Mouse (Mus musculus) kidney, postnatal 25 days (tissue): Measurements from ENCODE around the gene Bace2.

Experiments
- DNase-seq, 2 experiments: peaks; one replicate each; pipeline ENCODE4 v3.0.0; 2021; ENCODE audit warnings: mixed read lengths in 2 of 2

The Bace2 gene

GRCm38 (mm10) chr16:97402213-97402785 is 45.8 kb downstream of the Bace2 start:
- DNase-seq, result no peak

DNA sequence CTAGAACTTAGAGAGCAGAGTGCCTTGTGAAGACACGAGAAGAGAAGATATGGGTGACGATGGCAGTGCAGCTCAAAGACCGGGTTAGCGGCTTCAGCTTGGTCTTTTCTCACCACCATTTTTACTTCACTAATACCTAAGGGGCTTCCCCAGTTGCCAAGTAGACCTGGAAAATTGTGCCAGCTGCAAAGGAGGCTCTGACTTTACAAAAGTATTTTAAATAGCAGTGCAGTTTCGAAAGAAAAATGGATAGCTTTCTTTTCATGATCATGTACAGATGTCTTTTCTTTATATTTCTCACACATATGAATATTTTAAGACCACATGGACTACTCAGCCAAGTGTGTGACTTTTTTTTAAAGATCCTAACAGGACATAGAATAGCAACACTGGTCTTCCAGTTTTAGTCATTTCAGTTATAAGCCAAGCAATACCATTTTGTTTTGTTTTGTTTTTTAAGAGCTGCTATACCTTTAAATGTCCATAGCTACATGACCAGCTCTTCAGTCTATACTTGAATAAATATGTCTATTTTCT is 49.0 kb downstream of the Bace2 start:
- DNase-seq, result no peak

- DNase-seq, result peak; percentile 63 to 72
Measured at GRCm38 (mm10) chr16:97417896-97418542, 61.5 kb downstream of the Bace2 start.

- no peak for DNase-seq
Measured at GRCm38 (mm10) chr16:97418749-97419453, 62.4 kb downstream of the Bace2 start.

GRCm38 (mm10) chr16:97421671-97422070 is 65.1 kb downstream of the Bace2 start:
- DNase-seq, result no peak

GRCm38 (mm10) chr16:97423627-97424026 is 67.1 kb downstream of the Bace2 start:
- no peak for DNase-seq

GRCm38 (mm10) chr16:97428026-97428425 is 71.5 kb downstream of the Bace2 start:
- no peak for DNase-seq

- DNase-seq, result no peak
Measured at GRCm38 (mm10) chr16:97430091-97430490, 73.5 kb downstream of the Bace2 start.

- DNase-seq, result peak in 1 of 2 experiments; percentile 21
Measured at GRCm38 (mm10) chr16:97431328-97431727, 74.8 kb downstream of the Bace2 start.

DNA sequence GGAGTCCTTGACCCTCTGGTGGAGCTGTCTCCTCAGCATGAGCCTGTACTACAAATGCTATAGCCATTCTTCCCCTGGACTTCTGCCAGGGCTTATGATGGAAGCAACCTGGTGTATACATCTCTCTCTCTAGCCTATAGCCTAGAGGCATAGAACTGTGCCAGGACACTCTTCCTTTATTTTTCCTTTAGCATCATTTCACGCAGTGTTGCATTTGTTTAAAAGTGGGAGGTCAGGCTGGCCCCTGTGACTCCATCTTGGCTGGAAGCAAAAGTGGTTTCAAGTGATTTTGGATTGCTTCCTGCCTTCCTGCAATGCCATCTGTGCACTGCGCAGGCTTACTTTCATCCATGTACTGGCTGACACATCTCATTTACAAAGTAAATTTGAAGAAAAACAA is 77.7 kb downstream of the Bace2 start:
- DNase-seq, result no peak

GRCm38 (mm10) chr16:97437448-97438056 is 81.0 kb downstream of the Bace2 start:
- no peak for DNase-seq

- no peak for DNase-seq
Measured at GRCm38 (mm10) chr16:97438191-97438590, 81.6 kb downstream of the Bace2 start.

- no peak for DNase-seq
Measured at GRCm38 (mm10) chr16:97441967-97442366, 85.4 kb downstream of the Bace2 start.

- peak; percentile 39 to 46 for DNase-seq
Measured at GRCm38 (mm10) chr16:97443670-97444263, 87.2 kb downstream of the Bace2 start.

GRCm38 (mm10) chr16:97447386-97447785 is 90.8 kb downstream of the Bace2 start:
- no peak for DNase-seq

- no peak for DNase-seq
Measured at GRCm38 (mm10) chr16:97459831-97460230, 103.3 kb downstream of the Bace2 start.

GRCm38 (mm10) chr16:97461271-97461670 is 104.7 kb downstream of the Bace2 start:
- no peak for DNase-seq

GRCm38 (mm10) chr16:97462481-97463181 is 106.1 kb downstream of the Bace2 start, which contains the start of gene Mx1:
TSS of gene Mx1 (minus strand) at chr16:97462907.
- DNase-seq, result no peak

DNA sequence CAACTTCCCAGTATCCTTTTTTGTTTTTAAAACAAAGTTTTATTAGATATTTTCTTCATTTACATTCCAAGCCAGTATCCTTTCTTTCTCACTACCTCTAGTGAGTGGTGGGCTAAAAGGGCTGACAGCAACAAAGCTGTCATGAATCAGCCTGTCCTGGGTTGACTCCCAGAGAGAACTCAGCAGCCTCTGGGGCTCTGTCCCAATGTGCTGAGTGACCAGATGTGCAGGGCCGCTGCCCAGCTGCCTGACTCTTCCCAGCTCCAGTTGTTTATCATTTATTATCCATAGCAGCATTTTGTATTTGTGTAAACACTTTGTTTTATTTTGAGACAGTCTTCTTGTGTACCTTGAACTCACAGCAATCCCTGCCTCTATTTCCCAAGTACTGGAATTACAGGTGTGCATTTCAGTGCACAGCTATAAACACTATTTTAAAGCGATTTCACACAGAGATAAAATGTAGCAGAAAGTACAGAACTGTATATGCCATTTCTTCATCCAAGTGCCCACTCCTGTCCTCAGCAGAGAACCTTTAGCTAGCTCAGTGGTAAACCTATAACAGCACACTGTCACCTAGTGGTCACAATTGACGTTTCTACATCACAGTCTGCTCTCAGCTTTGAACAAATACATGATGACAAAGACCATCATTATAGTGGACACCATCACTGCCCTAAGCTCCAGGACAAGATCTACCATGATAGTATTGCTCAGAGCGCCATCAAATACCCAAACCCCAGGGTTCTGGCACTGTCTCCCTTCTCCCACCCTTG is 109.8 kb downstream of the Bace2 start:
- DNase-seq, result no peak

DNA sequence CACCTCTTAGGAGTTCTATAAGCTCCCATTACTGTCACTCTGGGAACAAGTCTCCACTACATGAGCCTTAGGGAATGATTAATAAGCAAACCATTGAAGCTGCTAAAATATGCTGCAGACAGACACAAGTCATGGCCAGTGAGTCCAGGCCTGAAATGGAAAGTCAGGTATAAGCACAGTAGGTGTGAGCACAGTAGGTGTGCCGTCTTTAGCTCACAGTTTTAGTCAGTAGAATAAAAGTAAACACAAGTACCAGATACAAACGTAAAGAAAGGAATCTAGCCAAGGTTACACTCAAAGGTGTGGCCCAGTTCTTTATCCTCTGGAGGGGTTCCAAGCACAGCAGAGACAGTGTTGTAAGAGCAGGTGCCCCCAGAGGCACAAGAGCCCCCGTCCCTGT is 110.9 kb downstream of the Bace2 start:
- DNase-seq, result no peak

DNA sequence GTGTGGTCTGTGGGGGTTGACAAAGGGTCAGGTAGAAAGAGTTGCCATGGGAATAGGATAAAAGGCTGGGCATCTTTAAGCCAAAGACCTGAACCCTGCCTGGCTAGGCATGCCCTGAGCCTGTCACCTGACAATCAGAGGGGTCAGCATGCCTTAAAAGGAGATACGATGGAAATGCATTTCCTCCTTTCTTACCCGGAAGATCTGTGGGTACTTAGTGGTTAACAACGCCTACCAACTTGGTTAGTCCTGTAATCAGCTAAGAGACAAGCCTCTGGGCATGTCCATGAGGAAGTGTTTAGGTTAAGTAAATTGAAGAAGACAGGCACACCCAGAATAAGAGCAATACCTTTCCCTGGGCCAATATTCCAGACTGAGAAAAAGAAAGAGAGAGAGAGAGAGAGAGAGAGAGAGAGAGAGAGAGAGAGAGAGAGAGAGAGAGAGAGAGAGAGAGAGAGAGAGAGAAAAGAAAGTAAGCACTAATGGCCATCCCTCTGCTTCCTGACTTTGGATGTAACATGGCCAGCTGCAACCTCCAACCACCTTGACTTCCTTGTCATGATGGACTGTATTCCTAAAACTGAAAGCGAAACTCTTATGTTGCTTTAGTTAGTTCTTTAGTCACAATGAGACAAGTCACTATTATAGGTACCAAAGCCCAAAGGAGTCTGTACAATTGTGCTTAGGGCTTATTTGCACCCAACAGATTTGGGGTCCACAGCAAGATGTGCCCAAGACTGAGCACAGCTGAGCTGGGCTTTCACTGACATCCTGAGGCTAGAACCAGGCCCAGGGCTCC is 111.7 kb downstream of the Bace2 start:
- DNase-seq, result no peak
